Mouse (Mus musculus): ENCODE results near the gene Rnf166.

The Rnf166 gene

GRCm38 (mm10) chr8:122439336-122439735 is 36.5 kb downstream of the Rnf166 start:
- no peak for DNase-seq (ENCODE audit: low spot score)

- DNase-seq (ENCODE audit: low spot score) = no peak
Measured at GRCm38 (mm10) chr8:122437708-122438331, 38.0 kb downstream of the Rnf166 start.

GRCm38 (mm10) chr8:122436586-122437125 is 39.2 kb downstream of the Rnf166 start:
- no peak for DNase-seq (ENCODE audit: low spot score)

GRCm38 (mm10) chr8:122436146-122436545 is 39.7 kb downstream of the Rnf166 start:
- no peak for DNase-seq (ENCODE audit: low spot score)

- no peak for DNase-seq (ENCODE audit: low spot score)
Measured at GRCm38 (mm10) chr8:122435375-122435774, 40.5 kb downstream of the Rnf166 start.

- DNase-seq (ENCODE audit: low spot score) = no peak
Measured at GRCm38 (mm10) chr8:122433269-122433905, 42.5 kb downstream of the Rnf166 start.

DNA sequence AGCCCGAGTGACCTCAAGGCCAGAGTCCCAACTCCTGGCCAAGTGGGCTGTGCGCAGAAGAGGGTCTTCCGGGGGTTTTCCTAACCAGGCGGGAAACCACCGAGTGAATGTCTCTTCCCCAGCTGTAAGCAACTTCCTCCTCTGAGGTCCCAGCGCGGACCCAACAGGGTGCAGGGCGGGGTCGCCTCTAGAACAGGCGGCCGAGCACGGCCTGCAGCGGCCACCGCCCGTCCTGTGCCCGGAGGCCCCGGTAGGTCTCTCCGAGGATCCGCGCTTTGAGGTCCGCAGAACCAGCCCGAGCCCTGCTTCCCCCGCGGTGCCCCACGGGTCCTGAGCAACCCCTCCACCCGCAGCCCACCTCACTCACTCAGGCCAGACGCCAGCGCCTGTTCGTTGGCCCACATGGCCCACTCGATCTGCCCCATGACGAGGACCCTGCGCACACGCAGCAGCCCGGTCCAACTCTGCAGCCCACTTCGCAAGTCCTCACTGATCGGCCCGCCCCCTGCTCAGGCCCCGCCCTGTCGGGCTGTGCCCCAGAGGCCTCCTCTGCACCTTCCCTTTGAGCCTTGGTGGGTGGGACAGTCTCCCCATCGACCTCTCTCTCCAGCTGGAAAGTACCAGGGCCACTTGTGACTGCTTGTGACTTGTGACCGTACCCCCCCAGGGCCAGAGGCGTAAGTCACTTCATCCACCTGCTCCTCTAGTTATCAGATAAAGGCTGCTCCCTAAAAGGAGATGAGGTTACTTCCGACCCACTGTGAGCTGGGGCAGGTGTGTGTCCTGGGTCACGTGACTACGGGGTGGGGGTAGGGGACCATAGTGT is 43.2 kb downstream of the Rnf166 start, which contains the start of gene Cyba:
Cyba (minus strand) TSS at position 488 of the 826 bp plus-strand sequence.
- DNase-seq (ENCODE audit: low spot score) = peak; percentile 24

GRCm38 (mm10) chr8:122431694-122432442 is 44.0 kb downstream of the Rnf166 start:
- no peak for DNase-seq (ENCODE audit: low spot score)

DNA sequence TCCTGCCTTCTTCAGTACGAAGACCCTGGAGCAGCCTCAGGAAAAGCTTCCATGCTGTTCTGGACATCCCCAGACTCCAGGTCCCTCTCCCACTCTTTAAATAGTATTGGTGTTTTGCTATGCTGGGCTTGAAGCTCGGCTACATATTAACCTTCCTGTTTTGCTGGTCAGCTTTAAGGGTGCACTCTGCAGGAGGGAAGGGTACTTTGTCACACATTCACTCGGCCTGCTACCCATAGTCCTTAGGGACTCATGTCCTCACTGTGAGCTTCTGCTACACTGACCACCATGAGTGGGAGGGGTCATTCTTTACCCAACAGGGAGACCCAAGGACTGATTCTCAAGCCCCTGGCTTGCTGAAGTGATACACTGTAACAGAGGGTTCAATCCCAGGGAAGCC is 45.2 kb downstream of the Rnf166 start:
- no peak for DNase-seq (ENCODE audit: low spot score)

- no peak for DNase-seq (ENCODE audit: low spot score)
Measured at GRCm38 (mm10) chr8:122430058-122430636, 45.7 kb downstream of the Rnf166 start.

DNA sequence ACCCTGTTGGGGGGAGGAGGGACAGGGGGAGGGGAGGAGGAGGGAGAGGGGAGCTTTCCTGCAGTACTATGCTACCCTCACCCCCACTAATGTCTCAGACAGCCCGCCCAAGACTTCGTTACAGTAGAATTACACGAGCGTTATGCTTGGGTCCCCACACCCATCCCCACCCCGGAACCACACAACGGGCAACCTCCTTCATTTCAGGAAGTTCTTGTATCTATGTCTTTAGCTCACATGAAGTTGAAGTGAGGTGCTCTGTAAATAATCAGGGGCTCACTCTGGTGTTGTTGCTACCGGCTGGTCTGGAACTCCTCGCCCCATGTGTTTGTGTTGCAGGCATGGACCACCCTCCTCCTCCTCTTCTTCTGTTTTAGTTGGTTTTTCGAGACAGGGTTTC is 47.7 kb downstream of the Rnf166 start:
- DNase-seq (ENCODE audit: low spot score) = no peak

- DNase-seq (ENCODE audit: low spot score) = no peak
Measured at GRCm38 (mm10) chr8:122427607-122428006, 48.3 kb downstream of the Rnf166 start.

GRCm38 (mm10) chr8:122426145-122426544 is 49.7 kb downstream of the Rnf166 start:
- no peak for DNase-seq (ENCODE audit: low spot score)

GRCm38 (mm10) chr8:122423659-122424058 is 52.2 kb downstream of the Rnf166 start:
- DNase-seq (ENCODE audit: low spot score) = no peak

GRCm38 (mm10) chr8:122423217-122423616 is 52.6 kb downstream of the Rnf166 start:
- no peak for DNase-seq (ENCODE audit: low spot score)

- DNase-seq (ENCODE audit: low spot score) = no peak
Measured at GRCm38 (mm10) chr8:122421376-122422070, 54.3 kb downstream of the Rnf166 start, which contains the start of gene Il17c. Gene Il17c, plus strand, starts transcription at chr8:122422020.

- no peak for DNase-seq (ENCODE audit: low spot score)
Measured at GRCm38 (mm10) chr8:122419881-122420555, 55.8 kb downstream of the Rnf166 start.
